Mouse (Mus musculus): ENCODE data around the gene Immp2l. TPM values are rescaled to one million over a fixed set of nuclear protein-coding genes. Genes with fewer than 3 reads are reported as not detected.

Immp2l gene
- total and polyA plus RNA-seq, 3 experiments: 0.50 to 31.4 (median 7.9) TPM

DNA sequence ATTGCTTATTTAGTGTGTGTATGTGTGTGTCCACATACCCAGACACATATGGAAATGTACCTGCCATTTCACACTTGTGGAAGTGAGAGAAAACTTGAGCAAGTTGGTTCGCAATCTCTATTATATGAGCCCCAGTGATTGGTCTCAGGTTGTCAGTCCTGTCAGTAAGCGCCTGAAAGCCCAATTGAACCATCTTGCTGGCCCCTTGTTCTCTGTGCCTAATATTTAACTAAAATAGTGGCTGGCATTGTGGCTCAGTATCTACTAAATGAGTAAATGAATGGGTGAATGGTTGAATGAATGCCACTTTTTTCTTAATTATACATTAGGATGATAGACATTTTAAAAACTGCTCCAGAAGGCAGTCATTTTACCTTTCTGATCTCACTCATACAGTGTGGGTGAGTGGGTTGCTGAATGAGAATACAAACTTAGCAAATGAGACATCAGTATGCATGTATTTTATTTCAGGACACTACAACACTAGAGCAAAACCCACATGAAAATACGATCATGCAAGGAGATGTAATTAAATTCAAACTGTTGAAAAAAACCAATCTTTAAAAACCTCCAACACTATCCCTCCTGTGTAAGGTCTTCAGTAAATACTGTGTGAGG, 444.6 kb downstream of the Immp2l start:
- Histone ChIP-seq H3K27me3 (ENCODE audit: insufficient read depth, low read length) (no peaks in the 10 kb centered on the region), H3K36me3 (replicated peaks) (no peaks in the 10 kb centered on the region), H3K9me3 (replicated peaks) (no peaks in the 10 kb centered on the region), H3K4me1 (ENCODE audit: insufficient read depth, low read depth, low read length) (no peaks in the 10 kb centered on the region), H3K4me3 (ENCODE audit: low read depth, low read length) (no peak overlapping the region)
- ATAC-seq (ENCODE audit: extremely low read depth, insufficient number of reproducible peaks, low FRiP score, poor library complexity, severe bottlenecking) (no peak), DNase-seq (ENCODE audit: low spot score) (no peak)
- no peak for TF ChIP-seq CTCF (IDR thresholded peaks at IDR 0.05; ENCODE audit: low read depth, low read length)

DNA sequence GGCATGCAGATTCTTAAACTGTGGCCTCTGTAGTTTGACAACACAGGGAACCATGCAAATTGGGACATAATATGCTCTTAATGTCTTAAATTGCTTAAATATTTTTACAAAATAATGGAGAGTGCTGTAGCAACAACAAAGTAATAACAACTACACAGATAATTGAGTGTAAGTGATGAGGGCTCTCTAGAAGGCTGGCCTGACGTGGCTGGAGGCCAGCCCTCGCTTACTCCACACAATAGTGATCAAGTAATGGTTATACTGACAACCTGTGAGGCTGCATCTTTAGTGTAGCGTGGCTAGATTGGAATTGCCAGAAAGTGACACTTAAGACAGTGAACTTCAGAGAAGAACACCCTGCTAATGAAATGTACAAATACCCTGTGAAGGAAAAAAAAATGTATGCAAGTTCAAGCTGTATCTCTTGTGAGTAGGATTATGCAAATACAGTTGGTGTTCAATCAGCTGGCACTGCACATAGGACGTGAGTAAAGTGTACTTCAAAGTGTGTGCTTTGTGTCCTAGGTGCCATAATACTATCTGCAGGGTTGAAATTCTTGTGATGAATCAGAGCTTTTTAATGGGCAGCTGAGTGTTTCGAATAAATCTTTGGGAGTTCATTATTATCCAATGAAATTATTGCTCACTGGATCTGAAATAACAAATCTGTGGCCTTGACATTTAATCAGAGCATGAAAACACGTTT, 445.4 kb downstream of the Immp2l start:
- no peak for TF ChIP-seq GATA2 (IDR thresholded peaks at IDR 0.05; ENCODE audit: borderline replicate concordance, low read depth, low read length)
- no peak for TF ChIP-seq CTCF (IDR thresholded peaks at IDR 0.05; ENCODE audit: low read depth, low read length)
- TF ChIP-seq GATA1 (IDR thresholded peaks at IDR 0.05; ENCODE audit: borderline replicate concordance, low read length): no peak
- TF ChIP-seq POLR2AphosphoS5 (IDR thresholded peaks at IDR 0.05; ENCODE audit: insufficient replicate concordance, low read depth, low read length): no peak
- no peak for TF ChIP-seq TAL1 (conservative IDR thresholded peaks at IDR 0.05; ENCODE audit: low read depth, low read length)
- no peak; the same call in 1 of the 2 replicates for ATAC-seq (ENCODE audit: extremely low read depth, insufficient number of reproducible peaks, low FRiP score, poor library complexity, severe bottlenecking)
- no peak for DNase-seq (ENCODE audit: low spot score)
- Histone ChIP-seq H3K27me3 (ENCODE audit: insufficient read depth, low read length) (no peaks in the 10 kb centered on the region), H3K36me3 (replicated peaks) (no peaks in the 10 kb centered on the region), H3K4me3 (ENCODE audit: low read depth, low read length) (no peak overlapping the region), H3K4me1 (ENCODE audit: insufficient read depth, low read depth, low read length) (no peaks in the 10 kb centered on the region), H3K9me3 (replicated peaks) (no peaks in the 10 kb centered on the region)

DNA sequence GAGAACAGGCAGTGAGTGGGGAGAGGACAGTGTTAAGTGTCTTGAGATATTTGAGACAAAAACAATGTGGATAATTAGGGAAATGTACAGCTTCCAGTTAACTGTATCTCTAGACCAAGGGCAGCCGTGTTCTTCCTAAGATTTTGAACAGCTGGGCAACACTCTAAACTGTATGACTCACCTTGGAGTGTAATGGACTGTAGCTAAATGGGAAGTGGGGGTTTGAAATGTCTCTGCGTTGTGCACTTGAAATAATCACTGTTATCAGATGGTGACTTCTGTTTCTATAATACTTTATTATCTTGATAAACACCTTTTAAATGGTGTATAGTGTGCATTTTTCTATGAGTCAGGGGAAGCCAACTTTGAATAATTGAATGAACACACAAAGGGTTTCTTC, 457.6 kb downstream of the Immp2l start:
- Histone ChIP-seq H3K4me1 (ENCODE audit: insufficient read depth, low read depth, low read length) (no peaks in the 10 kb centered on the region), H3K4me3 (ENCODE audit: low read depth, low read length) (no peak overlapping the region), H3K27me3 (ENCODE audit: insufficient read depth, low read length) (no peaks in the 10 kb centered on the region), H3K36me3 (replicated peaks) (no peaks in the 10 kb centered on the region), H3K9me3 (replicated peaks) (no peaks in the 10 kb centered on the region; the same call in 1 of the 2 replicates)
- ATAC-seq (ENCODE audit: extremely low read depth, insufficient number of reproducible peaks, low FRiP score, poor library complexity, severe bottlenecking) (peak; percentile 62), DNase-seq (ENCODE audit: low spot score) (no peak)
- TF ChIP-seq CTCF (IDR thresholded peaks at IDR 0.05; ENCODE audit: low read depth, low read length): no peak
- TF ChIP-seq TAL1 (conservative IDR thresholded peaks at IDR 0.05; ENCODE audit: low read depth, low read length): no peak
- TF ChIP-seq POLR2AphosphoS5 (IDR thresholded peaks at IDR 0.05; ENCODE audit: insufficient replicate concordance, low read depth, low read length): no peak
- no peak for TF ChIP-seq GATA1 (IDR thresholded peaks at IDR 0.05; ENCODE audit: borderline replicate concordance, low read length)
- no peak for TF ChIP-seq GATA2 (IDR thresholded peaks at IDR 0.05; ENCODE audit: borderline replicate concordance, low read depth, low read length)

DNA sequence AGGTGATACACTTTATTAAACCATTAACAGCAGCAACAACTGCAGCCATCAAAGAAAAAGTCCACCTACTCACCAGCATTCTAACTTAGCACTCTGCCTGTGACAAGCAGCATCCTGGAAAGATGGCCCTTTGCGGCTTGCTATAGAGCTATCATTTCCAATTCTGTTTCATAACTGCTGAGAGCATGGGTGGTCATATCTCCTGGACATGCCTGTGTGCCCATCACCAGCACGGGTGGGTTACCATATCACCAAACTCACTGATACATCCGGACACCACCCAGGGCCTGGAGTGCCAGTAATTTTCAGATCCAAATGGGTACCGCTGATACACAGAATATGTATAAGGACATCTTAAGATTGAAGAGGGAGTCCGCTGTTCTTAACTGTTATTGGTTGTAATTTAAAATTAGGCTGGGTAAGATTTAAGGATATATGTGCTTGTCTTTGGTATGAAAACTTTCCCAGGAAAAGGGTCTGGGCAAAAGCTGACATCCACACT, 459.3 kb downstream of the Immp2l start:
- Histone ChIP-seq H3K4me3 (ENCODE audit: low read depth, low read length) (no peak overlapping the region), H3K4me1 (ENCODE audit: insufficient read depth, low read depth, low read length) (no peaks in the 10 kb centered on the region), H3K27me3 (ENCODE audit: insufficient read depth, low read length) (no peaks in the 10 kb centered on the region), H3K36me3 (replicated peaks) (no peaks in the 10 kb centered on the region), H3K9me3 (replicated peaks) (no peaks in the 10 kb centered on the region; the same call in 1 of the 2 replicates)
- DNase-seq (ENCODE audit: low spot score) (no peak), ATAC-seq (ENCODE audit: extremely low read depth, insufficient number of reproducible peaks, low FRiP score, poor library complexity, severe bottlenecking) (no peak)
- TF ChIP-seq CTCF (IDR thresholded peaks at IDR 0.05; ENCODE audit: low read depth, low read length): no peak

DNA sequence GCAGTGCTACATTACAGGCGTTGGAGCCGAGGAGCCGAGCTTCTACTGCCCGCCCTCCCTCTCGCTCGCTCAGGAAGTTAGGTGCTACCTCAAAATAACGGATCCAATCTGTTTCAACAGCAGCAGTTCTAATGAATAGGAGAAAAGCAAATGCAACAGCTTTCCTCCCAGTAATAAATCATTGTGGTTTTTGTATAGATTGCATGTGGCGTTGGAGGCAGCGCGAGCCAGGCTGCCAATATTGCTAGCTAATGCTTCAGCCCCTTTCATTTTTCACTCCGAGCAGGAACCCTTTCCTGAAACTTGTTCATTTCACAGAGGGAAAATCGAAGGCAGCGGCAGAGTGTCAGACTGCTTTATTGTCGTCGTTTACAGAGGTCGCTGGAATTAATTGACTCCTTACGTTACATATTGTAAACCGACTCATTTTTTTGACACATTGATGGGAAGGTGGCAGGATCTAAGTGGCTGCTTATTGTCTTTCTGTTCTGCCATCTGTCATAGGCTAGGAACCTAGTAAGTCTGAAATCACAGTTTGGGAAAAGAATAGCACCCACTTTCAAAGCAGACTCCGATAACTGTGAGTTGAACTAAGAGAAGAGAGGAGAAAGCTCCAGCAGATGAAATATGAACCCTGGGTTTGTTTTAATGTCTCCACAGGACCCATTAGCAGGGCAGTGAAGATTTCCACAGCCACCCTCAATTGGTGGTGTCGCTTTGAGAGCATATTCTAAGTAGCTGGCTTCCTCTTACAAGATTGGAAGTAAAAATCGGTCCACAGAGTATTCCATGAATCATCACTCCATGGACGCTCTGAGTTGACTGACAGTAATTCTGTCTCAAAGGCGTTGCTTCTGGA, 459.9 kb downstream of the Immp2l start:
- Histone ChIP-seq H3K4me1 (ENCODE audit: insufficient read depth, low read depth, low read length) (no peaks in the 10 kb centered on the region), H3K36me3 (replicated peaks) (no peaks in the 10 kb centered on the region), H3K9me3 (replicated peaks) (no peaks in the 10 kb centered on the region; the same call in 1 of the 2 replicates), H3K27me3 (ENCODE audit: insufficient read depth, low read length) (no peaks in the 10 kb centered on the region), H3K4me3 (ENCODE audit: low read depth, low read length) (no peak overlapping the region)
- DNase-seq (ENCODE audit: low spot score): no peak
- TF ChIP-seq POLR2AphosphoS5 (IDR thresholded peaks at IDR 0.05; ENCODE audit: insufficient replicate concordance, low read depth, low read length) (no peak), CTCF (IDR thresholded peaks at IDR 0.05; ENCODE audit: low read depth, low read length) (no peak), GATA1 (IDR thresholded peaks at IDR 0.05; ENCODE audit: borderline replicate concordance, low read length) (no peak), GATA2 (IDR thresholded peaks at IDR 0.05; ENCODE audit: borderline replicate concordance, low read depth, low read length) (no peak), TAL1 (conservative IDR thresholded peaks at IDR 0.05; ENCODE audit: low read depth, low read length) (no peak)
- no peak for ATAC-seq (ENCODE audit: extremely low read depth, insufficient number of reproducible peaks, low FRiP score, poor library complexity, severe bottlenecking)

DNA sequence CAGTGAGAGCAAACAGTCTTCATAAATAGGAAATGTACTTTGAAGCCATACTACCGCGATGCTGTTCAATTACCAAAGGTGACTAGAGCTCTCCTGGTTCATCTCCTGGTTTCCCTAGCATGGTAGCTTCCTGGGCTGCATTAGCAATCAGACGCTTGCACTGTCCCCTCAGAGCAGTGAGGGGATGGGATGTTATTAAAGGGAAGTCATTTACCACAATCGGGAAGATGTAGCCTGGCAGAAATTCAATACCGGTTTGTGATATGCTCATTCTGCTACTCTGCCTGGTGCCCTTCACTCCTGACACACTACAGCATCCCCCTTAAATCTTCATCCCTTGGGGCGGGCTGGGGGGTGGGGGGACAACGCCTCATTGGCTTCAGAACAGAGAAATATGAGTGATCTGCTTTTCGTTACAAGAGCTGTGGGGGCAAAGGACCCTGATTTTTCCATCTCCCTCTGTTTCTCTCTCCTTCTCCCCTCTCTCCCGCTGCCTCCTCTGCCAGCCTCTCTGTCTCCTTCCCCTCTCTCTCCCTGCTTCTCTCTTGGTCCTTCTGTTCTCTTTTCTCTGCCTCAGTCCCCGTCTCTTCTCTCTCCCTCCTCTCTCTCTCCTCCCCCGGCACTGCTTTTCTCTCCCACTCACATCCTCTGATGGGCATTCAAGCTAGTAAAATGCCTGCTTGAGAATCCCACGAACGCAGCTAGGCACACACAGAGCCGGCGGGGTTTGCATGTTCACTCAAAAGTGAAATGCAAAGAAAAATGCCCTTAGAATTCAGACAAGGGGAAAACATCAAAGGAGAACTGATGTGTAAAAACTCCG, 461.0 kb downstream of the Immp2l start:
- Histone ChIP-seq H3K4me3 (ENCODE audit: low read depth, low read length) (no peak overlapping the region), H3K36me3 (replicated peaks) (no peaks in the 10 kb centered on the region), H3K27me3 (ENCODE audit: insufficient read depth, low read length) (no peaks in the 10 kb centered on the region), H3K9me3 (replicated peaks) (no peaks in the 10 kb centered on the region; the same call in 1 of the 2 replicates), H3K4me1 (ENCODE audit: insufficient read depth, low read depth, low read length) (no peaks in the 10 kb centered on the region)
- TF ChIP-seq GATA2 (IDR thresholded peaks at IDR 0.05; ENCODE audit: borderline replicate concordance, low read depth, low read length) (no peak), POLR2AphosphoS5 (IDR thresholded peaks at IDR 0.05; ENCODE audit: insufficient replicate concordance, low read depth, low read length) (no peak), CTCF (IDR thresholded peaks at IDR 0.05; ENCODE audit: low read depth, low read length) (no peak), TAL1 (conservative IDR thresholded peaks at IDR 0.05; ENCODE audit: low read depth, low read length) (no peak), GATA1 (IDR thresholded peaks at IDR 0.05; ENCODE audit: borderline replicate concordance, low read length) (no peak)
- DNase-seq (ENCODE audit: low spot score) (no peak), ATAC-seq (ENCODE audit: extremely low read depth, insufficient number of reproducible peaks, low FRiP score, poor library complexity, severe bottlenecking) (no peak)
